Mouse (Mus musculus): ENCODE results near the gene Kiz.
A peak's percentile ranks its signal among the peaks of the same experiment; 100 is the strongest.

The Kiz gene

GRCm38 (mm10) chr2:146865781-146866180 is 10.1 kb downstream of the Kiz start:
- DNase-seq (ENCODE audit: low spot score in 2 of 2) = no peak

- DNase-seq (ENCODE audit: low spot score in 2 of 2) = no peak
These were observed 15.9 kb downstream of the Kiz start for GRCm38 (mm10) chr2:146871300-146872269.

GRCm38 (mm10) chr2:146872697-146873096 is 17.0 kb downstream of the Kiz start:
- DNase-seq (ENCODE audit: low spot score in 2 of 2) = no peak

GRCm38 (mm10) chr2:146873881-146874441 is 18.3 kb downstream of the Kiz start:
- no peak for DNase-seq (ENCODE audit: low spot score in 2 of 2)

GRCm38 (mm10) chr2:146877423-146878098 is 21.9 kb downstream of the Kiz start:
- no peak for DNase-seq (ENCODE audit: low spot score in 2 of 2)

- no peak for DNase-seq (ENCODE audit: low spot score in 2 of 2)
These were observed 26.0 kb downstream of the Kiz start for GRCm38 (mm10) chr2:146881623-146882022.

GRCm38 (mm10) chr2:146884291-146884855 is 28.7 kb downstream of the Kiz start:
- no peak for DNase-seq (ENCODE audit: low spot score in 2 of 2)

GRCm38 (mm10) chr2:146888786-146889414 is 33.2 kb downstream of the Kiz start:
- DNase-seq (ENCODE audit: low spot score in 2 of 2) = no peak

- DNase-seq (ENCODE audit: low spot score in 2 of 2) = no peak
These were observed 43.3 kb downstream of the Kiz start for GRCm38 (mm10) chr2:146898977-146899376.

GRCm38 (mm10) chr2:146916085-146916484 is 60.4 kb downstream of the Kiz start:
- DNase-seq (ENCODE audit: low spot score in 2 of 2) = no peak

- DNase-seq (ENCODE audit: low spot score in 2 of 2) = no peak
These were observed 62.1 kb downstream of the Kiz start for GRCm38 (mm10) chr2:146917770-146918169.

GRCm38 (mm10) chr2:146920375-146921160 is 64.9 kb downstream of the Kiz start:
- DNase-seq (ENCODE audit: low spot score in 2 of 2) = no peak

- DNase-seq (ENCODE audit: low spot score in 2 of 2) = no peak
These were observed 69.6 kb downstream of the Kiz start for GRCm38 (mm10) chr2:146925296-146925695.

- no peak for DNase-seq (ENCODE audit: low spot score in 2 of 2)
These were observed 70.2 kb downstream of the Kiz start for GRCm38 (mm10) chr2:146925846-146926245.

- no peak for DNase-seq (ENCODE audit: low spot score in 2 of 2)
These were observed 92.6 kb downstream of the Kiz start for GRCm38 (mm10) chr2:146948223-146948776.

GRCm38 (mm10) chr2:146956366-146956765 is 100.7 kb downstream of the Kiz start:
- DNase-seq (ENCODE audit: low spot score in 2 of 2) = no peak

- DNase-seq (ENCODE audit: low spot score in 2 of 2) = peak; percentile 20 to 44
These were observed 102.8 kb downstream of the Kiz start for GRCm38 (mm10) chr2:146958398-146958911.

GRCm38 (mm10) chr2:146958951-146959821 is 103.5 kb downstream of the Kiz start:
- DNase-seq (ENCODE audit: low spot score in 2 of 2) = peak; percentile 85 to 88

- DNase-seq (ENCODE audit: low spot score in 2 of 2) = no peak
These were observed 119.4 kb downstream of the Kiz start for GRCm38 (mm10) chr2:146975024-146975423.

Measured in frontal cortex, postnatal 36 days (tissue).